Mouse (Mus musculus) liver, embryonic 16.5 days (tissue): ENCODE data around the gene Tmem259. TPM values are rescaled to one million over a fixed set of nuclear protein-coding genes. Genes with fewer than 3 reads are reported as not detected.
A peak's percentile ranks its signal among the peaks of the same experiment; 100 is the strongest.

Source experiments
- ATAC-seq: fragments of 200-750 bp; cut with Nextera tagmentation; 2 replicates; pipeline ENCODE4 v1.8.0; 2017; ENCODE audit warnings: low read depth, mild to moderate bottlenecking, moderate number of reproducible peaks, moderate library complexity
- H3K27ac ChIP-seq: fragments of 300-500 bp; sonication (generic); 2 replicates; pipeline ENCODE4 v1.5.1; 2014; ENCODE audit warnings: mild to moderate bottlenecking, low read length
- H3K27me3 ChIP-seq: fragments of 300-500 bp; sonication (generic); 2 replicates; pipeline ENCODE4 v1.6.1; 2014; ENCODE audit warnings: low read depth, low read length, mixed read lengths; ENCODE audit not compliant: control insufficient read depth, insufficient read depth
- H3K36me3 ChIP-seq: fragments of 300-500 bp; sonication (generic); 2 replicates; pipeline ENCODE4 v1.6.1; 2014; ENCODE audit warnings: mild to moderate bottlenecking; ENCODE audit not compliant: control insufficient read depth, insufficient read depth
- H3K4me1 ChIP-seq: fragments of 300-500 bp; sonication (generic); 2 replicates; pipeline ENCODE4 v1.6.1; 2014; ENCODE audit warnings: low read depth, low read length, mixed read lengths; ENCODE audit not compliant: control insufficient read depth
- H3K4me2 ChIP-seq: fragments of 300-500 bp; sonication (generic); 2 replicates; pipeline ENCODE4 v1.6.1; 2014; ENCODE audit warnings: low read depth, low read length, mixed read lengths
- H3K4me3 ChIP-seq: fragments of 300-500 bp; sonication (generic); 2 replicates; pipeline ENCODE4 v1.5.1; 2014; ENCODE audit warnings: low read depth, mild to moderate bottlenecking, low read length
- H3K9ac ChIP-seq: fragments of 300-500 bp; sonication (generic); 2 replicates; pipeline ENCODE4 v1.6.1; 2014; ENCODE audit warnings: low read depth, low read length
- H3K9me3 ChIP-seq: fragments of 300-500 bp; sonication (generic); replicated peaks from 2 replicates; pipeline ENCODE4 v1.6.1; 2016; ENCODE audit warnings: low read length; ENCODE audit not compliant: control insufficient read depth
- WGBS: fragments of 180-500 bp; shearing (Covaris S2); extraction: QIAGEN DNeasy Blood & Tissue Kit; methylation state at CpG from one replicate; pipeline ENCODE4 v1.1.7; 2014; ENCODE audit not compliant: insufficient replicate concordance; 5-methylcytosine and 5-hydroxymethylcytosine counted together
- polyA plus RNA-seq: library from polyadenylated mRNA; unstranded; fragments of >200 nt; fragmentation: Nextera tagmentation; extraction: Ambion mirVana; gene quantifications from 2 replicates; pipeline ENCODE4 v1.2.1, GENCODE M21; 2015

Tmem259 gene
- polyA plus RNA-seq, 1 experiment from 2014 or later: 4.8 TPM

DNA sequence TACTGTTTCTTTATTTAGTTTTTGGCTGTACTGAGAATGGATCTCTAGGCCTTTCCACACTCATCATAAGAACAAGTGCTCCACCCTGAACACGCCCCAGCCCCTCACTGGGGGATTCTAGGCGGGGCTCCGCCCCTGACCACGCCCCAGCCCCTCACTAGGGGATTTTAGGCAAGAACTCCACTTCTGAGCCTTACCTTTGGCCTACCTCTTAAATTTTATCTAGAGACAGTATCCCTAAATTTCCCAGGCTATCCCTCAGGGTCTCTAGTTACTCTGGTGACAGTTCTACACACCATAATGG is 40.9 kb upstream of the Tmem259 start:
- H3K9me3 ChIP-seq: no peaks in the 10 kb centered on the region
- WGBS: 48% methylated on average over 4 of the region's 4 CpGs
- H3K4me3 ChIP-seq: no peak overlapping the region
- peaks cover 31% of the 10 kb centered on the region for H3K4me1 ChIP-seq
- no peak overlapping the region for H3K9ac ChIP-seq
- H3K27me3 ChIP-seq: no peaks in the 10 kb centered on the region
- H3K4me2 ChIP-seq: no peak overlapping the region
- peaks cover 11% of the 10 kb centered on the region; the same call in 1 of the 2 replicates for H3K36me3 ChIP-seq
- no peak for ATAC-seq
- H3K27ac ChIP-seq: no peak overlapping the region

DNA sequence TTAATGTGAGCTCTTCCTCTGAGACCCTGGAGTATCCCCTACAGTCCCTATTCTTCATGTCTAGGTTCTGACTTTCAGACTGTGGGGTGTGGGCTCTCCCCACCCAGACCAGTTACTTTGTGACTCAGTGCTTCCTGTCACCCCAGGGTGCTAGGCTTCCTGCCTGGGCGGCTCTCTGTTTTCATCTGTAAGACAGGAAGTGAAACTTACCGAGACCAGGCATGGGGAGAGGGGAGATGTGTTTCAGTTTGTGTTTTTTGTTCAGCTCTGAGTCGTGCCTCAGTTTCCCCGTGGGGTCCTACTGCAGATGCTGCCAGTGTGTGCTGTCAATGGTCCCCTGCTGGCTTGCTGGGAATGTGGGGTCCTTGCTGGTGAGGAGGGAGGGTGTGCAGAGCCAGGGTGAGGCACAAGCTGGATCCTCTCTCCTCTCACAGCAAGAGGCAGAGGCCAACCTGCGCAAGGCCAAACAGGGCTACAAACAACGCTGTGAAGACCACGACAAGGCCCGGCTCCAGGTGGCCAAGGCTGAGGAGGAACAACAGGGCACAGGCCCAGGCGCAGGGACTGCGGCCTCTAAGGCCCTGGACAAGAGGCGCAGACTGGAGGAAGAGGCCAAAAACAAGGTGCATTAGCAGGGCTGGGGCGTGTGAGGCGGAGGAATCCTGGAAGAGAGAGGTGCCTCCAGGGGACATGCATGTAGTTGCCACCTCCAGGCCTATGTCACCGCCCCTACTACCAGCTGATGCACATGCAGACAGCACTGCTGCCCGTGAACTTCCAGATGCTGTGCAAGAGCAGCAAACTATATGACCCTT is 40.3 kb upstream of the Tmem259 start:
- Histone ChIP-seq H3K9ac (no peak overlapping the region), H3K9me3 (no peaks in the 10 kb centered on the region), H3K4me2 (no peak overlapping the region), H3K4me1 (peaks cover 35% of the 10 kb centered on the region), H3K4me3 (no peak overlapping the region), H3K36me3 (peaks cover 11% of the 10 kb centered on the region; the same call in 1 of the 2 replicates), H3K27me3 (no peaks in the 10 kb centered on the region), H3K27ac (peak overlapping the region; percentile 23; the same call in 1 of the 2 replicates)
- 74% methylated on average over 15 of the region's 15 CpGs for WGBS
- ATAC-seq: no peak

DNA sequence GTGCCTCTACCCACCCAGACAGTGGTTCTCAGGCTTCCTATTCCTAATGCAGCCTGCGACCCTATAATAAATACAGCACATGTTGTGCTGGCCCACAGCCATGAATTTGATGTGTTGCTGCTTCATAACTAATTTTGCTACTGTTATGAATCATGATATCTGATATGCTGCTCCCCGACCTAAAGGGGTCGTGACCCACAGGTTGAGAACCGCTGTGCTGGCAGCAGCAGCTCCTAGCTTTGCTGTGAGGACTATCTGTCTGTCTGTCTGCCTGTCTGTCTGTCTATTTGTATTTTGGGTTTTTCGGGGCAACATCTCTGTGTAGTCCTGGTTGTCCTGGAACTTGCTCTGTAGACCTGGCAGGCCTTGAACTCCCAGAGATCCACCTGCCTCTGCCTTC is 39.6 kb upstream of the Tmem259 start:
- Histone ChIP-seq H3K27me3 (no peaks in the 10 kb centered on the region), H3K9me3 (no peaks in the 10 kb centered on the region), H3K36me3 (peaks cover 11% of the 10 kb centered on the region; the same call in 1 of the 2 replicates), H3K9ac (no peak overlapping the region), H3K4me2 (no peak overlapping the region), H3K4me3 (no peak overlapping the region), H3K27ac (peak overlapping the region; percentile 15; the same call in 1 of the 2 replicates), H3K4me1 (peaks cover 42% of the 10 kb centered on the region)
- WGBS: 72% methylated on average over 5 of the region's 5 CpGs
- no peak for ATAC-seq

DNA sequence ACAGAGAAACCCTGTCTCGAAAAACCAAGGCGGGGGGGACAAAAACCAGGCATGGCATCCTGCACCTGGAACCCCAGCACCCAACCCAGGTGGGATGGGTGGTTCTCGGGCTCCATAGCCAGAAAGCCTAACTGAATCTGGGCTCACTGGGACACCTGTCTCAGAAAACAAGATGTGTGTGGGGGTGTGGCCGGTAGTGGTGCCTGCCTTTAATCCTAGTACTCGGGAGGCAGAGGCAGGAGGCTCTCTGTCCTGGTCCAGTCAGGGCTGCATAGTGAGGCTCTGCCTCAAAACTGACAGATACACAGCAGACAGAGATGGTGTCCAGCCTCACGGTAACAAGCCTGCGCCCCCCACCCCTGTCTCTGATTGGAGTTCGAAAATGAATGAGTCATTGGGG is 38.7 kb upstream of the Tmem259 start:
- no peaks in the 10 kb centered on the region for H3K9me3 ChIP-seq
- H3K4me1 ChIP-seq: peaks cover 40% of the 10 kb centered on the region
- WGBS: 81% methylated on average over 8 of the region's 8 CpGs
- no peak overlapping the region for H3K27ac ChIP-seq
- H3K36me3 ChIP-seq: peaks cover 11% of the 10 kb centered on the region; the same call in 1 of the 2 replicates
- no peak overlapping the region for H3K4me2 ChIP-seq
- H3K9ac ChIP-seq: no peak overlapping the region
- H3K27me3 ChIP-seq: no peaks in the 10 kb centered on the region
- no peak overlapping the region for H3K4me3 ChIP-seq
- ATAC-seq: no peak

DNA sequence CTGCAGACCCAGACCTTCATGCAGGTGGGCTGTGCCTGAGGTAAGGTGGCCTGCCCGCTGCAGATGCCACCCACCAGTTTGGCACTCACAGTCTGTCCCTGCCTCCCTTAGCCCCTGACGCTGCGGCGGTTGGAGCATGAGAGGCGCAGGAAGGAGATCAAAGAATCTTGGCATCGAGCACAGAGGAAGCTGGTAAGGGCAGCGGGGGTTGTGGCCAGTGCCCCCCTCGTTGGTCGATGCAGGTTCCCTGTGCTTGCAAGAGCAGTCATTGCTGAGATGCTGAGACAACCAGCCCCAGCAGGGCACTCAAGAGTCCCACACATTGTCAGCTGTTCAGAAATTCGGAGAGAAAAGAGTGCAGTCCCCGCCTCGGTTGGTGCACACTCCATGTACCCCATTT is 38.0 kb upstream of the Tmem259 start:
- no peaks in the 10 kb centered on the region for H3K27me3 ChIP-seq
- no peak overlapping the region for H3K27ac ChIP-seq
- 79% methylated on average over 12 of the region's 12 CpGs for WGBS
- H3K4me3 ChIP-seq: no peak overlapping the region
- no peaks in the 10 kb centered on the region for H3K9me3 ChIP-seq
- no peak for ATAC-seq
- peaks cover 8% of the 10 kb centered on the region; the same call in 1 of the 2 replicates for H3K36me3 ChIP-seq
- H3K4me1 ChIP-seq: peaks cover 45% of the 10 kb centered on the region
- H3K4me2 ChIP-seq: no peak overlapping the region
- no peak overlapping the region for H3K9ac ChIP-seq

DNA sequence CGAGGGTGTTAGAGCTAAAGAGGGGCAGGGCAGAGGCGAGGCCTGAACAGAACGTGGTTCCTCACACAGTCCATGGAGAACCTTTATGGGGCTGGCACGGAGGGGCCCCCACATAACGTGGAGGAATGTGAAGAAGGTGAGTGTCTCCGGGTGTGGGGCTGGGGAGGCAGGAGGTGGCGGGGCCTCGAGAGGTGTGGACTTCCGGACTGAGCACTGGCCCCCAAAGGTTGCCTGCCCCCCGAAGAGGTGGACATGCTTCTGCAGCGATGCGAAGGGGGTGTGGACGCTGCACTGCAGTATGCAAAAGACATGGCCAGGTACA is 37.2 kb upstream of the Tmem259 start:
- Histone ChIP-seq H3K27ac (no peak overlapping the region), H3K27me3 (no peaks in the 10 kb centered on the region), H3K36me3 (peaks cover 4% of the 10 kb centered on the region; the same call in 1 of the 2 replicates), H3K9ac (no peak overlapping the region), H3K4me2 (no peak overlapping the region), H3K4me1 (peaks cover 53% of the 10 kb centered on the region), H3K9me3 (no peaks in the 10 kb centered on the region), H3K4me3 (no peak overlapping the region)
- 77% methylated on average over 13 of the region's 13 CpGs for WGBS
- ATAC-seq: no peak

DNA sequence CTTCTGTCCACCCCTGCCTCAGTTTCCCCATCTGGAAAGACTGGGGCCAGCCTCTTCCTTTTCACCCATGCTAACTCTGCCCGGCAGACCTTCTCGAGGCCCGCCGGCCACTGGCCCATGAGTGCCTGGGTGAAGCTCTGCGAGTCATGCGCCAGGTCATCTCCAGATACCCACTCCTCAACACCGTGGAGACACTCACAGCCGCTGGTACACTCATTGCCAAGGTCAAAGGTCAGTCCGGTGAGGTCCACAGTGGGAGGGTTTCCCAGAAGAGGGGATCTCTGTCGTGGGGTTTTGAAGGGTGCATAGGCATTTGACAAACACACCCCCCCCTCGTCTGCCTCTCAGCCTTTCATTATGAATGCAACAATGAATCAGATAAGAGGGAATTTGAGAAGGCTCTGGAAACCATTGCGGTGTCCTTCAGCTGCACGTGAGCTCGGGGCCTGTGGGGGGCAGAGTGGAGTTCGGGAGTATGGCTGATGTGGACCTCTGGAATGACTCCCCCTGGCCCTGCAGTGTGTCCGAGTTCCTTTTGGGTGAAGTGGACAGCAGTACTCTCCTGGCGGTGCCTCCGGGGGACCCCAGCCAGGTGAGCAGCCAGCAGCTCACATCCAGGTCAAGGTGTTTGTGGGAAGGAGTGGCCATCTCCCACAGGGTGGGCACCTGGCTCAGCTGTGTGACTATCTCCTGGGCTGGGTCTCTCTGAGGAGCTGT is 36.6 kb upstream of the Tmem259 start:
- Histone ChIP-seq H3K9ac (no peak overlapping the region), H3K4me2 (no peak overlapping the region), H3K4me1 (peaks cover 54% of the 10 kb centered on the region), H3K4me3 (no peak overlapping the region), H3K27me3 (no peaks in the 10 kb centered on the region), H3K9me3 (no peaks in the 10 kb centered on the region), H3K27ac (no peak overlapping the region), H3K36me3 (0 out of 2 replicates have a peak, but pooled peaks cover 3% of the 10 kb centered on the region)
- no peak for ATAC-seq
- WGBS: 81% methylated on average over 18 of the region's 18 CpGs

DNA sequence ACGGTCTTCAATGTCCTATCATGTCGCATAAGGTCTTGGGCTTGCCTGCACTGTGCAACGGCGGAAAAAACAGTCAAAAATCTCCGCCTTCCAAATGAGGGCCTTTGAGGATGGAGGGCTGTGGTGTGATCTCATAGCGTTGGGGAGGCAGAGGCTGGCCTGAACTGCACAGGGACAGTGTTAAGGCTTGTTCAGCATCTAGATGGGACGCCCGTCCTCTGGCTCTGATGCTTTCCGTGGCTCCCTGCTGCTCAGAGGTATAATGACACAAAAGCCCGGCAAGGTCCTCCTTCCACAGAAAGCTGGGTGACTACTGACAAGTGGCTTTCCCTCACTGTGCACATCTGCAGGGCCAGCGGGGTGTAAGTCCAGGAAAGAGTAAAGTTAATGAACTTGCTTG is 36.1 kb upstream of the Tmem259 start:
- H3K4me3 ChIP-seq: no peak overlapping the region
- no peaks in the 10 kb centered on the region for H3K9me3 ChIP-seq
- no peaks in the 10 kb centered on the region for H3K27me3 ChIP-seq
- no peak overlapping the region for H3K4me2 ChIP-seq
- H3K4me1 ChIP-seq: peaks cover 52% of the 10 kb centered on the region
- no peak overlapping the region for H3K27ac ChIP-seq
- WGBS: 77% methylated on average over 11 of the region's 11 CpGs
- no peak overlapping the region for H3K9ac ChIP-seq
- no peak for ATAC-seq
- H3K36me3 ChIP-seq: 0 out of 2 replicates have a peak, but pooled peaks cover 3% of the 10 kb centered on the region
